Mouse (Mus musculus): ENCODE measurements around the gene Ica1.

Ica1 gene

DNA sequence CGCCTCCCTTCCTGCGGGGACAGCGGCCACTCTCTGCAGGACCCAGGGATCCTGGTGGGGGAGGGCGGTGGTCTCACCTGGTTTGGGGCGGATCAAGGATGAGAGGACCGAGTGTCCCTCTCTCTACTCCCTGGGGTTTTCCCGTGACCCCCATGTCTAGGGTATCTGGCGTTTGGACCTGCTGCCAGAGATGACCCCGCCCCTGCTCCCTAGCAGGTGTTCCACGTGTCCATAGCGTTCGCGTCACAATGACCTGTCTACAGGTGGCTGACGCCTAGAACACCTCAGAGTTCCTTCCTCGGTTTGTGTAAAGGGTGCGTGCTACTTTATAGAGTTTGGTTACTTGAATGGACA lies at the start of gene Ica1:
Gene Ica1, minus strand, starts transcription at position 193 of the 354 bp plus-strand sequence.
- DNase-seq = no peak

DNA sequence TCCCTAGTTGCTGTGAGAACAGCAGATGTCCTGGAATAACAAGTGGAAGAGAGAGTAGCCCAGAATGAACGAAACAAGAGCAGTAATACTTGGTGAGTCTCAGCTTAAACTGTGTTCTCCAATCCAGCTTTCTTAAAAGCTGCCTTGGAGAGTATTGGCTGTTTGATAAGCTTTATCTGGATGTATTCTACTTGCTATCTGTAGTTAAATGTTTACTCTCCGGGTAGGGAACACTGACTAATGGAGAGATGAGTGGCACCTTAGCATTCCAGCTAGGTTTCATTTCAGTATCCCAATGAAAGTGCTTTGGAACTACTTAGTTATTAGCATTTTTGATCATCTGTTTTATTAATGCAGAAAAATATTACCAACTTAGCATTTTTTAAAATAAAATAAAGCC lies 41.6 kb upstream of the Ica1 start:
- DNase-seq = no peak

DNA sequence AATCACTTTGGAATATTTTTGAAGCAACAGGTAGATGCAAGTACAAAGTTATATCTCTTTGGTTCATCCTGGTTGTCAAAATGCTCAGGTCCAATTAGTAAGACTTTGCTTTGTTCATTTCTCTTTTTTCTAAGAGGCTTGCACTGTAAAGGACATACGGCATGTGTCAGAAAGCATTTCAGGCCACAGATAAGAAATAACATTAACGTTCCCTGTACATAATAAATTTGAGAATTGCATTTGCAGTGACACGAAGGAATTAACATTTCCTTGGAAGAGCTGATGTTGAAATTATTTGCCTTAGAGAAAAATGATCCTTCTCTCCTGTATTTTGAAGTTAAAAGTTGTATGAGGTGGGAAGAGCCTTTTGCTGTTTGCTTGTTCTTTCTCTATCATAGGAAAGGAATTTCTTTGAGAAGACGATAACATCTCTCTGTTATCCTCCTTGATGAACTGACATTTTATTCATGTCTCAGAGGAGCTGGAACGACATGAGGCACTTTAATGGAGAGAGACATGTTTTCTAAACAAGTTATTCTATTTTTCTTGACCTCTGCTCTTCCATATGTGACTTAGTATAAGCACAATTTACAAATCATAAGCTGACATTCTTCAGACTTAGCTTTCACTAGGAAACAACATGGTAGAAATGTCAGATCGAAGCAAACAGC lies 36.2 kb upstream of the Ica1 start:
- no peak for DNase-seq

DNA sequence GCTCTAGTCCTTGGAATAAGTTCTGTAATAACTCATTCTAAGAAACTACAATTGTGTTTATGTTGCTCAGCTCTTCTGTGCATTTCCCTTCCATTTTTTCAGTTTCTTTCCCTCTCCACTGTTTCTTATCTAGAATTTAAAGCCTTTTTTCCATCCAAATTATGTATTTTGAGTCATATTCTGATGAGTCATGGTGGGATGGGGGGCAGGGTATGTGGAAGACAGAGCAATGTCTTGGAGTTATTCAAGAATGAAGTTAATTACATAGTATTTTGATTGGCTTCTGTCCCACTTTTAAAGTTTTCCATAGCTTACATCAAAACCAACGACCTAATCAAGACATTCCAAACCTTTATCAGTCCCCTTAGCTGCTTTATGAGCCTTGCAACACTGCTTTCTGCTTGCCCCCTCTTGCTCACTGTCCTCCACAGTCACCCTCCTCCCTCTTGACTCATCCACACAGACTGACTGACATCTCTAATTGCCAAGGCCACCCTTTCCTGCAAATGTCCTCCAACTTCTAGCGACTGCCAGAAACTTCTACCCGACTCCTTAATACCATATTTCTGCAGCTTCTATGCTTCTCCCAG lies 24.4 kb upstream of the Ica1 start:
- no peak for DNase-seq

DNA sequence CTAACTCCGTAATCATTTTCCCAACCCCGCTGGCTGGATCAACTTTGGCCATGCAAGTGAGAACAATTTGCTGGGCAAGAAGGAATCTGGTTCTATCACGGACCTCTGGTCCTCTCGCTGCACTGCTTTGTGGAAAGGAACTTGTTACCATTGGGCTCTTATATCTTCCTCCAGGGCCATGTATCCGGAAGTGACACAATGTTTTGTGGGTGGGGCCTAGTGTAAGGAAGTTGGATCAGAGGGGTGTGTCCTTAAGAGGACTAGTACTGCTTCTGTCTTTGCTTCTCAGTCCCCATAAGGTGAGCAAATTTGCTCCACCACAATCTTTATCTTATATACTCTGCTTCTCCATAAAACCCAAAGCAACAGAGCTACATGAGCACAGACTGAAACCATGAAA lies 14.1 kb upstream of the Ica1 start:
- no peak for DNase-seq

DNA sequence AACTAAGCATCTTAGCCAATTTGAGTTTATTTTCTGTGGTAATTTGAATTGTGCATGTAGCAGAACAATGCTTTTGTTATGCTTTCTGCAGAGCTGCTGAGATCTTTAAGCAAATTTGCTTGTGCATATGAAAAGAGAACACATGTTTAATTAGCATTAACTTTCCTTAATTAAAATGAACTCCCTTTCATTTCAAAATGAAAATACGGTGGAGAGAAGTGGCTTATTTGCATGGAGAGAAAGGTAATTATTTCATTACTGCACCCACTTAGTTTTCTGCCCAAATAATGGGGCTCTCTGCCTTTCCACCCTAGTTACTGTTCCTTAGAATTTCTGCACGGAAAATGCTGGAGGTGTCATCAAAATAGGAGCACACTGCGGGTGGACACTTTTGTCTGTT lies 13.5 kb upstream of the Ica1 start:
- no peak for DNase-seq

DNA sequence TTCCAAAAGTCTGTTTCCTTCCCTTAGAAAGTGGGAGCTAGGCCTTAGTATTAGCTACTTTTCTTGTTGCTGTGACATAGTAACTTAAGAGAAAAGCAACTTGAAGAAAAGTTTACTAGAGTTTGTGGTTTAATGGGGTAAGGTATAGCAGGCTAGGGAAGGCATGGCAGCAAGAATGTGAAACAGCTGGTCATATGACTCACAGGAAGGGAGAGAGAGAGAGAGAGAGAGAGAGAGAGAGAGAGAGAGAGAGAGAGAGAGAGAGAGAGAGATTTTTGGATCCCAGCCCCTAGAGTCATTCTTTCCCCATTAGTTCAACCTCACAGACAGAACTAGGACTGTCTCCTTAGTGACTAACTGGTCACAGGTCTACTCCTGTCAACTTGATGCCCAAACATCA lies 2.3 kb upstream of the Ica1 start:
- DNase-seq = no peak

DNA sequence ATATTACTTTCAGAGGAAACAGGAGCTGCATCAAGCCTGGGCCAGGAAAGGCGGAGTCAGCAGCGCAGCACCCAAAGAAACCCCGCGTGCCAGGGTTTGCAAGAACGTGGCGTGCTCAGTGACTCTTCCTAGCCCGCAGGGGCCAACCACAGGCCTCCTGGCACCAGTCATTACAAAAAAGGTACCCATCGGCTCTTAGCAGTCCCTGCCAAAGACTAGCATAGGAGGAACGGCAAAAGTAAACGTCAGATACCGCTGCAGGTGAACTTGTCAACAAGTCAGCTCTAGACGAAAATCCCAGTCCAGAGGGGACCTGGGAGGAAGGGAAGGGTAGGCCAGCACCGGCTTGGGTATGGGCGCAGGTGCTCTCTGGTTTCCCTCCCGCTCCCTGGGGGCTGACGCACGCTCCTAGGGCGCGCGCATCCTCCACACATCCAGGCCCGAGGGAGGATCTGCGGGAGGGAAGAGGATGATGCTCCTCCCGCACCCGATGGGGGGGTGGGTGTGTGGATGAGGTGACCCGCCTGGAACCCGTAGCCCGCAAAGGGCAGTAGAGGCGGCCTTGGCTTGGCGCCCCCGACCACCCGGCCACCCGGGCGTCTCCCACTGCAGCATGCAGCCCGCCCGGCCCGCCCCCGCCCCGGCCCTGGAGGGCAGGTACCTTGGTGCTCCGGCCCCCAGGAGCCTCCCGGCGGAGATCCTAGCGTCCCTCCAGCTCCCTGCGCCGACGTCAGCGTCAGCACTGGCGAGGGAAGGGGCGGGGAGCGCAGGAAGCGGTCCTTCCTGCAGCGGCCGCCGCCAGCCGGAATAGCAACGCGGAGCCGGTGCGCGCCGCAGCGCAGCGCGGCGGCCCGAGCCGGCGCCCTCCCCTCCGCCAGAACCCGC lies 635 bp downstream of the Ica1 start:
- DNase-seq = peak; percentile 85

DNA sequence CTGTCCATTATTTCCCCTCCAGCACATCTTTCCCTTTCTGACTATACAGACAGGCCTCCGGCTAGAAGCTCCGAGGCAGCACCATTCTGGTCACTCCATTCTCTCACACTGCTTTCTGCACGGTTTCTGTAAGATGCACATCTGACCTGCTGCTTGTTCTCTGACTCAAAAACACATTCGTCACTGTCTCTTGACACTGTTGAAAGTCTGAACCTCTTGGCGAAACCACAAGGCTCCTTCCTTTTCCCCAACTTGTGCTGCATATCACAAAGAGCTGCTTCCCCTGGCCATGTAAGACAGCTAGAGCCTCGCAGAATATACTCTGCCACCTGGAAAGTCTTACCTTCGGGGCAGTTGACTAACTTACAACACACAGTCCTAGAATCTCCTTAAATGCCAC lies 6.7 kb downstream of the Ica1 start:
- no peak for DNase-seq

DNA sequence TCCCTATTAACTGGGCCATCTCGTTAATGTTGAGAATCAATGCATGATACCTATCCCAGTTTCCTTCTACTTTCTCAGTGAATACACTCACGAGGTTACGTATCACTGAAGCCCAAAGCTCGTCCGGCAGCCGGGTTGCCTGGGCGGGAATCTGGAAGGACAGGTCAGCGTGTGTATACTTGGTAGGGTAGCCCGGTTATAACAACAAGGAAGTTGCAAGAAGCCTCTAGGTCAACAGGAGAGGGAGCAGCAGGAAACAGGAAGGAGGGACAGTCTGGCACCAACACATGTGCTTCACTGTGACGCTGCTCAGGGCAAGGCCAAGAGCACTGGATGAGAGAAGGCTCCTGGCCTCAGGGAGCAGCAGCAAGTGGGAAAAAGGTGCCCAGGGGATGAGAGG lies 7.9 kb downstream of the Ica1 start:
- no peak for DNase-seq

DNA sequence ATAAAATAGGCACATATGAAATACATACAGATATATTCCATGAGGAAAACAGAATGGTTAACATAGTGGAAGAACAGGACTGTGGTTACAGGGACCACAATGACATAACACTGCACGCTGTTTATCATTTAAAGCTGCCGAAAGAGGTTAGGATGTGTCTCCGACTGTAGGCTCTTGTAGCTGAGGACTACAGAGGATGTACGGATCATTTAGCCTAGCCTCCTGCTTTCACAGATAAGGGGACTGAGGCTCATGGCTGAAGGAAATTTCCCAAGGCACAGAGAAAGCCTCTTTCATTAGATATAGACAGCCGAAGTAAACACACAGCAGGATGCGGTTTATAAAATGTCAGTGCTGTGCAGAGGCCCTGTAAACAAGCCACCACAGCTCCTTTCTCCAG lies 8.5 kb downstream of the Ica1 start:
- no peak for DNase-seq

DNA sequence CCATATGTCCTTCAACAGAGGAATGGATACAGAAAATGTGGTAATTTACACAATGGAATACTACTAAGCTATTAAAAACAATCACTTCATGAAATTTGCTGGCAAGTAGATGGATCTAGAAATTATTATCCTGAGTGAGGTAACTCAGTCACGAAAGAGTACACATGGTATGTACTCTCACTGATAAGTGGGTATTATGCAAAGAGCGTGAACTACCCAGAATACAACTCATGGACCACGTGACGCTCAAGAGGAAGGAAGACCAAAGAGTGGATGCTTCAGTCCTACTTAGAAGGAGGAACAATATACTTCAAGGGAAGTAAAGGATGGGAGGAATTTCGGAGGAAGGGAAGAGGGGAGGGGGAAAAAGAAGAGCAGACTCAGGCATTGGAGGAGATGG lies 11.6 kb downstream of the Ica1 start:
- no peak for DNase-seq

DNA sequence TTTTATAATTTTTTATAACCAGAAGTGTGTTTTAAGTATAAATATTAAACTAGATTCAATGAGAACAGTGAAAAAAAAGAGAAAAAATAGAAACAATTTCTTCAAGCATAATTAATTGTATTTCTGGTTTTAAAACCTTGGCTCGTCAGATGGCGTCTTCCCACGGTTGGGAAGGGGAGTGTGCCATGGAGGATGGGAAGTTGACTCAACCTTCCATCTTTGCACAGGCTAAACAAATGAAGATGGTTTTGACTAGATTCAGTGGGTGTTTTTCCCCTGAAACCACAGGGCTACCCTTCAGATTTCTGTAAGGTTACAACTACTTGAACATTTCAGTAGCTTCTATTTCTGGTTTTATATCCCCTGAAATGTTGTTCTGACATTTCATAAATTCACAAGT lies 12.5 kb downstream of the Ica1 start:
- no peak for DNase-seq

DNA sequence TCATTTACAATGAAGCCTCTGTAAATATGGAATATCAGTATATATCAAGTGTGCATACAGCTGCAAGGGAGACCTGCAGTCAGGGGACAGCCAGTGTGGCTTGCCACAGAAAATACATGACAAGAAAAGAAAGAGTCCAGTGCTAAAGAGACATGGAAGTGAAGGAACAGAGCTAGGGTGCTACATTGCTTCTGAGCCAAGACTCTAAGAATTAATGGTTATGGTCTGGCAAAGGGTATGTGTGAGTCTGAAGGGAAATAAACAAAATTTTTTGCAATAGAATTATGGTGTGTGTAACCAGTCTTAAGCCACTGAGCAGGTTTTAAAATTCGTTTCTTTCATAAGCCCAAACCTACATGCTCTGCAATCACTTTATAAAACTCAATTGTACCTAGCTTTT lies 13.2 kb downstream of the Ica1 start:
- DNase-seq = no peak

DNA sequence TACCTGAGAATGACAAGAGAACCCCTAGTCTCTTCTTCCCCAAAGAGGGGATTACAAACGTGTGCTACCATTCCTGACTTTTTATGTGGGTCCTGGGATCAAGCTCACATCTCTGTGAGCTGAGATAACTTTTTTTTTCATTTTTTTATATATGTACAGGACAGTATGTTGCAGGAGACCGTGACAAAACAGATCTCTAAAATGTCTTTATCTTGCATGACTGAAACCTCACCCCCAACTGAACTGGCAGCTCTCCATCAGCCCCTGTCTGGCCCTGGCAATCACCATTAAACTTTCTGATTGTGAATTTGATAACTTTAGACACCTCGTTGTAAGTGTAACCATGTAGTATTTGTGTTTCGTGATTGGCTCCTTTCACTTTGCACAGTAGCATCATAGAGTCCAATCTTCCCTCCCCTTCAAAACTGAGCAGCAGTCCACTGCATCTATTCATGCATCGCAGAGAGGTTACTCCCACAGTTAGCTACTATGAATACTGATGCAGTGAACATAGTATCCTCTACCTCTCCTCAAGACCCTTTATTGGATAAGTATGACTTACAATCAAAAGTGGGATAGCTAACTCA lies 17.5 kb downstream of the Ica1 start:
- DNase-seq = no peak

DNA sequence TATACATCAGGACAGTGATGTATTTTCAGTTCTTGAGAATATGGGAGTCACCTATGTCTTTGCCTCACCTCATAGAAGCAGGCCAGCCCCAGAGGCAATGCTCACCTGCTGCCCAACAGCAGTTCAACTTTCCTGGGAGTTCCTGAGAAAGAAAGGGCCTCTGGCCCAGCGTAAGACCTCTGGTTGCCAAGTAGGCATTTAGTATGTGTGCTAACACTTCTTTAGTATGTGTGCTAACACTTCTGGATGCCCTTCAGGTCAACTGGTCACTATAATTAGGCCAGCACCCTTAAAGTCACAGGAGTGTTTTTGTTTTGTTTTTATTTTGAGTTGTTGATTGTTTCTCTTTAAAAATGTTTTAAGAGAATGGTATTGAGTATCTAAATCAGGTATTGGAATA lies 18.4 kb downstream of the Ica1 start:
- no peak for DNase-seq

DNA sequence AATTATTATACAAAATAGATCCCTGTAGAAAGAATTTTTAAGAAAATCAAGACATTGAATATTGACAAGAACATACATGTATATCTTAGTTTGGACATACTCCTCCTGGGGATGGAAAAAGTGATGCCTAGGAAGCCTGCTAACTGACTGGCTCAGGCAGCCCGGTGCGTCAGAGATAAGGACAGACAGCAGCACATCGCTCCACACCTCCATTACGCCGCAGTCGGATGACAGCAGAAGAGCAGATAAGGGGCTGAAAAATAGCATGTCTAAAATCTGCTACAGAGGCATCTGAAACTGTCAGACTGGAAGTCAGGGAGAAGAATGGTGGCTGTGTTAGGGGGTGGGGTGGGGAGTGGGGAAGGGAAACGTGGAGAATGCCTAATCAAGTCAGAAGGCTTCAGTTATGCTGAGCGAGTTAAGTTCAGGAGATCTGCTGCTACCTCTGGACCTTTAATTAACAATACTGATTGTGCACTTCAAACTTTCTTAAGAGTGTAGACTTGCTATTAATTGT lies 22.5 kb downstream of the Ica1 start:
- DNase-seq = no peak

DNA sequence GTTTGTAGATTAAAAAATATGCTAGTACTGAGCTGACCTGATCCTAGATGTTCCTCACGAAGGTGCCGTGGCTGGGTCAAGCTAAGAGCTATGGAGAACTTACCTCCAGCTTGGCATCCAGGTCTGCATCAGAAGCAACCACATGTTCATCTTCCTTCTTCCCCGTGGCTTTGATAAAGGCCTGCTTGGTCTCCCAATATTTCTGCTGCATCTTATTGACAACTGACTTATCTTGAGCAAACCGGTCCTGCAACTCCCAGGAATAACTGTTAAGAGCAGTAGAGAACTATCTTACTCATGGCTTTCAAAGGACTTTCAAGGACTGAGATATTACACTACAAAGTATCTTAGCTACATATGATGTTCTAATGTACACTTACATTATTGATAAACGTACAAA lies 23.8 kb downstream of the Ica1 start:
- no peak for DNase-seq

DNA sequence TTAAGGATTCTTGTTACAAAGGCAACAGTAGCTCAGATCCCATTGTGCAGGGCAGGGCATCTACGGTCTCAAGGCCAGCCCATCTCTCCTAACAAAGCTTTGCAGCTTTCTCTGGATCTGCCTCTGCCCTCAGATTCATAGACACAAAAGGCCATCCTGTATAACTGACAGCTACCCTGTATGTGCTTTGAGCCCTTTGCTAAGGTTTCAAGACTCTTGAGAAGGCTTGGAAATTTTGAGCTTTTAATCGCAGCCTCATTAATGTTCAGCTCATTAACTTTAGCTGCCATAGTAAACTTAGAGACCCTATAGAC lies 24.6 kb downstream of the Ica1 start:
- no peak for DNase-seq

DNA sequence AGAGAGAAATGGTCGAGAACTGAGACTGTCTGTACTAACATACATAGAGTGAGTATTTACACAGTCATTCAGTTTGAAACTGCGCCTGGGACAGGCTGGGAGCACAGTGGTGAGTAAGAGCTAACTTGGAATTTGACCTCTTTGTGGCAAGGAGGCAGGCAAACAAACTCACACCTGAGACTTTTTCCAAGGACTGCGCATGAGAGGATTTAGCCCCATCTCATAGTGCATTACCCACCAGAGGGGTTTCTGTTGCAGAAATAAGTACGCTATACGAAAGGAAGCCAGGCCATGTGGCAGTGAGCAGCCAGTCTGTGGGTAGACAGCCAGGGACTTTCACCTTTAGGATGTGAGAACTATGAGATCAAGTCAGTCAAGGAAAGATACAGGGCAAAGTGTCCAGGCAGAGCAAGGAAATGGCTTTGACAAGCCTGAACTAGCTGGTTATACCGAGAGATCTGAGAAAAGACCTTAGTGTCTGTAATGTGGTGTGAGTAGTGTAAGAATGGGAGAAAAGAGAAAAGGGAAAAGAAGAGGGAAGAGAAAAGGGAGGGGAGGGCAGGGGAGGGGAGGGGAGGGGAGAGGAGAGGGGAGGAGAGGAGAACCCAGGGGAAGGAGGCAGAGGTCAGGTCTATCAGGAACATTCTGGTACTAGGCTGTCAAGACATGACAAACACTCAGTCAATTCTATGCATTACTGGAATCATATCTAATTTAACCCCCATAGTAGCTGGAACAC lies 25.1 kb downstream of the Ica1 start:
- DNase-seq = no peak

DNA sequence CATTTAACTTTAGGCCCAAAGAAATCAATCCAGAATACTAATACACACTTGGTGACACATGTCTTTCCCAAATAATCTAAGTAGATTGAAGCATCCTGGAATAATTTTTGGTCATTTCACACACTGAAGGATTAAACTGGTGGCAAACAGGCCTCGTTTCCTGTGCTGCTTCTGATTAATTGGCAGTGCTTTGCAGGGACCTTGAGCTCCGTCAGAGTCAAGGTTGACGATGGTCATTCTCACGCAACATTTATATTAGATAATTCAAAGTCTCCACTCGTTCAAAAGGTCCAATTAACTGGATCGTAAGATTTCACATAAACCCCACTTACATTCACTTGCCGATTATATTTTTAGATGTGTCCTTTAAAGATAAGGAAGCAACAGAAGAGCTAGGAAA lies 33.4 kb downstream of the Ica1 start:
- DNase-seq = no peak

DNA sequence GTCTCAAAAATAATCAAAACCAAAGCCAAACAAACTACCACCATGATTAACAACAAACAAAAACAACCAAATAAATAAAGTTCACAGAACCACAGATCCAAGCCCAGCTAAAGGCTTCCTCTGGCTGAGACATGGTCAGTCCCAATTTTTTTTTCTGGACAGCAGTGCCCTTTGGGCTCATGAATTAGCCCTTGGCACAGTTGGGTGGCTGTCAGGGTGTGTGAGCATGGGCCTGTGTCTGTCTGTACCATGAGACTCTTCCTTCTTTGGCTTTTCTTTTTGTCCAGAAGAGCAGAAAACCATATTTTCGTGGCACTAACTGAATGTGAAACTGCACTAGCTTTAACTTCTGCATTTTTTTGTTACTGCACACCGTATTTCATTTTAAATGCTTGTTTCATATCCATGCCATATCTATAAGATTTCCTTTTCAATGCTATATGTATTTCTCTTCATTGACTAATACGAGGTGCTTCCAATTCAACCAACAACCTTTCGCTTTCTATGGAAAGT lies 34.0 kb downstream of the Ica1 start:
- DNase-seq = no peak

DNA sequence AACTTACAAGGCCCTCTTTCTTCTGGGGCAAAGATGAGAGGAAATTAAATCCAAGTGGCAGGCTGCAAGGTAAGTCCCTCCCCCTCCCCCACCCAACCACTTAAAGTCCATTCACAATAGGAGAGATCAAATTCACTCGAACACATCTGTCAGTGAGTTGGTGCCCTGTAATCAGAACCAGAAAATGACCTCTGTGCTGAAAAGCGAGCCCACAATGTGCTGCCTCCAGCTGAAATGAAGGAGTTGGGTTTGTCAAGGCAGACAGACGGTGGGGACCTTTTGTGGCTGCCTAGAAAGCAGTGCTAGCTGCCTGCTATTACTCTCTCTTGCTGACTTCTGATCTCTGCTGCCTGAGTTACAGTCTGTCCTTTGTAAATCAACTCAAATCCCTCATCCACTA lies 35.8 kb downstream of the Ica1 start:
- no peak for DNase-seq
